ENCODE assay signal across 24 mouse cellular contexts in genomic region chr1:69508275-69508674, GRCm38 (mm10).
"Had no signal": no experiment of that assay in that cellular context is flagged by ENCODE, and none has a peak within 500 bp of the region (broad histone marks: within the 10 kb centered on the region; RNA-seq: fewer than 3 reads in every experiment).

No protein-coding gene starts in this region.

- ATAC-seq: hindbrain, postnatal 0 days; intestine, embryonic 16.5 days had no signal

- H3K9me3 ChIP-seq: heart, embryonic 10.5 days; heart, embryonic 12.5 days; hindbrain, embryonic 10.5 days; hindbrain, embryonic 13.5 days; hindbrain, embryonic 15.5 days; limb, embryonic 10.5 days; limb, embryonic 12.5 days; liver, embryonic 13.5 days; liver, embryonic 15.5 days had no signal

- H3K27ac ChIP-seq: heart, embryonic 10.5 days; hindbrain, embryonic 10.5 days; hindbrain, embryonic 13.5 days; hindbrain, embryonic 15.5 days; hindbrain, postnatal 0 days; layer of hippocampus, adult 2 months; left cerebral cortex, adult 2 months; limb, embryonic 10.5 days; limb, embryonic 12.5 days; liver, embryonic 13.5 days; liver, embryonic 15.5 days had no signal

- H3K36me3 ChIP-seq: heart, embryonic 10.5 days; heart, embryonic 12.5 days; hindbrain, embryonic 10.5 days; hindbrain, embryonic 13.5 days; hindbrain, embryonic 15.5 days; limb, embryonic 10.5 days; limb, embryonic 12.5 days; liver, embryonic 13.5 days; liver, embryonic 15.5 days had no signal

- DNase-seq: gastrocnemius, postnatal 10 days; gastrocnemius, postnatal 25 days; heart, adult 18-20 months; heart, postnatal 10 days; heart, postnatal 4 days; kidney, adult 11 months; kidney, adult 2 months; kidney, postnatal 10 days; kidney, postnatal 25 days; kidney, postnatal 4 days; liver; liver, embryonic 13.5 days had no signal

- H3K27me3 ChIP-seq: heart, embryonic 12.5 days; hindbrain, embryonic 13.5 days; hindbrain, embryonic 15.5 days; limb, embryonic 12.5 days; liver, embryonic 13.5 days; liver, embryonic 15.5 days had no signal

- H3K4me3 ChIP-seq: heart, embryonic 10.5 days; heart, embryonic 12.5 days; hindbrain, embryonic 10.5 days; hindbrain, embryonic 13.5 days; hindbrain, embryonic 15.5 days; layer of hippocampus, adult 2 months; left cerebral cortex, adult 2 months; limb, embryonic 10.5 days; limb, embryonic 12.5 days; liver, embryonic 13.5 days; liver, embryonic 15.5 days had no signal

- H3K4me1 ChIP-seq: hindbrain, embryonic 13.5 days; hindbrain, embryonic 15.5 days; limb, embryonic 10.5 days; limb, embryonic 12.5 days had no signal

- H3K9ac ChIP-seq: heart, embryonic 12.5 days; hindbrain, embryonic 13.5 days; hindbrain, embryonic 15.5 days; limb, embryonic 12.5 days; liver, embryonic 13.5 days; liver, embryonic 15.5 days had no signal
